Mouse (Mus musculus) kidney, embryonic 14.5 days (tissue): ENCODE data around the gene Dusp12. TPM values are rescaled to one million over a fixed set of nuclear protein-coding genes. Genes with fewer than 3 reads are reported as not detected.

Source experiments
- ATAC-seq: fragments of 200-750 bp; cut with Nextera tagmentation; 2 replicates; pipeline ENCODE4 v1.8.0; 2017; ENCODE audit warnings: moderate number of reproducible peaks, mild to moderate bottlenecking, moderate TSS enrichment, moderate library complexity; ENCODE audit not compliant: low FRiP score, low TSS enrichment
- H3K27ac ChIP-seq: fragments of 300-500 bp; sonication (generic); 2 replicates; pipeline ENCODE4 v1.5.1; 2014; ENCODE audit warnings: low read depth, mild to moderate bottlenecking, low read length, moderate library complexity, mixed read lengths
- H3K27me3 ChIP-seq: fragments of 300-500 bp; sonication (generic); 2 replicates; pipeline ENCODE4 v1.6.1; 2014; ENCODE audit warnings: mild to moderate bottlenecking, low read length; ENCODE audit not compliant: control insufficient read depth, insufficient read depth
- H3K36me3 ChIP-seq: fragments of 300-500 bp; sonication (generic); 2 replicates; pipeline ENCODE4 v1.6.1; 2014; ENCODE audit warnings: low read length, mixed read lengths; ENCODE audit not compliant: control insufficient read depth, insufficient read depth
- H3K4me1 ChIP-seq: fragments of 300-500 bp; sonication (generic); 2 replicates; pipeline ENCODE4 v1.6.1; 2014; ENCODE audit warnings: low read length, mixed read lengths; ENCODE audit not compliant: control insufficient read depth, insufficient read depth
- H3K4me2 ChIP-seq: fragments of 300-500 bp; sonication (generic); replicated peaks from 2 replicates; pipeline ENCODE4 v1.6.1; 2014; ENCODE audit warnings: low read depth, mild to moderate bottlenecking, low read length
- H3K4me3 ChIP-seq: fragments of 300-500 bp; sonication (generic); 2 replicates; pipeline ENCODE4 v1.5.1; 2014; ENCODE audit warnings: mild to moderate bottlenecking, low read length
- H3K9ac ChIP-seq: fragments of 300-500 bp; sonication (generic); 2 replicates; pipeline ENCODE4 v1.6.1; 2014; ENCODE audit warnings: low read depth, mild to moderate bottlenecking, low read length, moderate library complexity
- H3K9me3 ChIP-seq: fragments of 300-500 bp; sonication (generic); 2 replicates; pipeline ENCODE4 v1.6.1; 2016; ENCODE audit warnings: low read length; ENCODE audit not compliant: control insufficient read depth
- WGBS: fragments of 180-500 bp; shearing (Covaris S2); extraction: QIAGEN DNeasy Blood & Tissue Kit; methylation state at CpG from one replicate; pipeline ENCODE4 v1.1.7; 2014; 5-methylcytosine and 5-hydroxymethylcytosine counted together
- polyA plus RNA-seq: library from polyadenylated mRNA; unstranded; fragments of >200 nt; fragmentation: Nextera tagmentation; extraction: Ambion mirVana; gene quantifications from 2 replicates; pipeline ENCODE4 v1.2.1, GENCODE M21; 2014

Dusp12 gene
- polyA plus RNA-seq, 1 experiment from 2014 or later, result 36.9 TPM

- no peak overlapping the region for H3K4me3 ChIP-seq
- peaks cover 3% of the 10 kb centered on the region; the same call in 1 of the 2 replicates for H3K4me1 ChIP-seq
- no peak overlapping the region for H3K27ac ChIP-seq
- H3K9ac ChIP-seq, result no peak overlapping the region
- ATAC-seq, result no peak
- peaks cover 26% of the 10 kb centered on the region for H3K27me3 ChIP-seq
- 59% methylated on average over 5 of the region's 5 CpGs for WGBS
- H3K36me3 ChIP-seq, result no peaks in the 10 kb centered on the region
- no peak overlapping the region for H3K4me2 ChIP-seq
- H3K9me3 ChIP-seq, result no peaks in the 10 kb centered on the region
These were observed 18.1 kb upstream of the Dusp12 start for GRCm38 (mm10) chr1:170903485-170903884.

- WGBS, result 31% methylated on average over 10 of the region's 10 CpGs
- Histone ChIP-seq H3K9ac (no peak overlapping the region), H3K27ac (no peak overlapping the region), H3K4me1 (no peaks in the 10 kb centered on the region), H3K27me3 (peaks cover 11% of the 10 kb centered on the region; the same call in 1 of the 2 replicates), H3K36me3 (no peaks in the 10 kb centered on the region), H3K4me2 (no peak overlapping the region), H3K9me3 (no peaks in the 10 kb centered on the region), H3K4me3 (no peak overlapping the region)
- peak; percentile 66 for ATAC-seq
These were observed 16.3 kb upstream of the Dusp12 start for GRCm38 (mm10) chr1:170901536-170902238.

- no peaks in the 10 kb centered on the region for H3K36me3 ChIP-seq
- no peaks in the 10 kb centered on the region for H3K4me1 ChIP-seq
- no peak overlapping the region for H3K4me2 ChIP-seq
- ATAC-seq, result 0 out of 2 replicates have a peak, but pooled peaks have one; percentile 20
- no peak overlapping the region for H3K27ac ChIP-seq
- WGBS, result 34% methylated on average over 10 of the region's 10 CpGs
- no peak overlapping the region for H3K4me3 ChIP-seq
- H3K9me3 ChIP-seq, result no peaks in the 10 kb centered on the region
- H3K9ac ChIP-seq, result no peak overlapping the region
- H3K27me3 ChIP-seq, result peaks cover 4% of the 10 kb centered on the region; the same call in 1 of the 2 replicates
These were observed 15.6 kb upstream of the Dusp12 start for GRCm38 (mm10) chr1:170900799-170901467.

- 0 out of 2 replicates have a peak, but pooled peaks cover 3% of the 10 kb centered on the region for H3K27me3 ChIP-seq
- H3K4me2 ChIP-seq, result no peak overlapping the region
- ATAC-seq, result no peak
- H3K9me3 ChIP-seq, result no peaks in the 10 kb centered on the region
- H3K4me3 ChIP-seq, result no peak overlapping the region
- no peaks in the 10 kb centered on the region for H3K36me3 ChIP-seq
- H3K27ac ChIP-seq, result no peak overlapping the region
- 70% methylated on average over 16 of the region's 16 CpGs for WGBS
- no peaks in the 10 kb centered on the region for H3K4me1 ChIP-seq
- no peak overlapping the region for H3K9ac ChIP-seq
These were observed 13.2 kb upstream of the Dusp12 start for GRCm38 (mm10) chr1:170898413-170899075.

GRCm38 (mm10) chr1:170896651-170897281, 11.4 kb upstream of the Dusp12 start:
- Histone ChIP-seq H3K4me3 (no peak overlapping the region), H3K9ac (no peak overlapping the region), H3K4me1 (no peaks in the 10 kb centered on the region), H3K36me3 (no peaks in the 10 kb centered on the region), H3K27me3 (0 out of 2 replicates have a peak, but pooled peaks cover 3% of the 10 kb centered on the region), H3K9me3 (no peaks in the 10 kb centered on the region), H3K4me2 (no peak overlapping the region), H3K27ac (no peak overlapping the region)
- ATAC-seq, result no peak
- 81% methylated on average over 5 of the region's 5 CpGs for WGBS

- Histone ChIP-seq H3K27ac (no peak overlapping the region), H3K4me1 (no peaks in the 10 kb centered on the region), H3K27me3 (0 out of 2 replicates have a peak, but pooled peaks cover 3% of the 10 kb centered on the region), H3K9me3 (no peaks in the 10 kb centered on the region), H3K9ac (no peak overlapping the region), H3K4me2 (no peak overlapping the region), H3K4me3 (no peak overlapping the region), H3K36me3 (no peaks in the 10 kb centered on the region)
- ATAC-seq, result no peak
- WGBS, result 59% methylated on average over 9 of the region's 9 CpGs
These were observed 9.6 kb upstream of the Dusp12 start for GRCm38 (mm10) chr1:170894603-170895602.

GRCm38 (mm10) chr1:170892279-170892678, 6.9 kb upstream of the Dusp12 start:
- WGBS, result 64% methylated on average over 1 of the region's 1 CpGs
- no peaks in the 10 kb centered on the region for H3K4me1 ChIP-seq
- H3K9me3 ChIP-seq, result no peaks in the 10 kb centered on the region
- H3K36me3 ChIP-seq, result no peaks in the 10 kb centered on the region
- H3K4me2 ChIP-seq, result no peak overlapping the region
- H3K9ac ChIP-seq, result no peak overlapping the region
- ATAC-seq, result no peak
- no peaks in the 10 kb centered on the region for H3K27me3 ChIP-seq
- H3K4me3 ChIP-seq, result no peak overlapping the region
- no peak overlapping the region for H3K27ac ChIP-seq

GRCm38 (mm10) chr1:170891646-170892045, 6.3 kb upstream of the Dusp12 start:
- H3K27ac ChIP-seq, result no peak overlapping the region
- H3K4me3 ChIP-seq, result no peak overlapping the region
- no peak overlapping the region for H3K4me2 ChIP-seq
- H3K27me3 ChIP-seq, result no peaks in the 10 kb centered on the region
- H3K9me3 ChIP-seq, result no peaks in the 10 kb centered on the region
- WGBS, result 42% methylated on average over 2 of the region's 2 CpGs
- no peak overlapping the region for H3K9ac ChIP-seq
- H3K4me1 ChIP-seq, result no peaks in the 10 kb centered on the region
- no peaks in the 10 kb centered on the region for H3K36me3 ChIP-seq
- no peak for ATAC-seq
